Mouse (Mus musculus): Measurements from ENCODE around the gene Rap2a. TPM values are rescaled to one million over a fixed set of nuclear protein-coding genes. Genes with fewer than 3 reads are reported as not detected.

Gene Rap2a
- polyA plus RNA-seq, 1 experiment from 2014 or later, result 3.6 TPM

GRCm38 (mm10) chr14:120463938-120464727 is 14.1 kb upstream of the Rap2a start:
- Histone ChIP-seq H3K9me3 (replicated peaks; ENCODE audit: control insufficient read depth, low read length) (no peaks in the 10 kb centered on the region), H3K27me3 (ENCODE audit: control insufficient read depth, insufficient read depth, low read length) (no peaks in the 10 kb centered on the region), H3K4me3 (ENCODE audit: low read length) (no peak overlapping the region), H3K9ac (ENCODE audit: low read length) (no peak overlapping the region), H3K36me3 (ENCODE audit: control insufficient read depth, insufficient read depth) (no peaks in the 10 kb centered on the region), H3K4me2 (ENCODE audit: low read depth, low read length) (no peak overlapping the region), H3K27ac (ENCODE audit: low read length) (no peak overlapping the region), H3K4me1 (ENCODE audit: control insufficient read depth, insufficient read depth, low read length) (no peaks in the 10 kb centered on the region)
- no peak for ATAC-seq (replicated peaks; ENCODE audit: extremely low read depth, insufficient read depth, low FRiP score)
- 79% methylated on average over 3 of the region's 3 CpGs for WGBS

- no peaks in the 10 kb centered on the region for H3K36me3 ChIP-seq (ENCODE audit: control insufficient read depth, insufficient read depth)
- no peaks in the 10 kb centered on the region for H3K9me3 ChIP-seq (replicated peaks; ENCODE audit: control insufficient read depth, low read length)
- no peaks in the 10 kb centered on the region for H3K27me3 ChIP-seq (ENCODE audit: control insufficient read depth, insufficient read depth, low read length)
- H3K4me2 ChIP-seq (ENCODE audit: low read depth, low read length), result no peak overlapping the region
- H3K9ac ChIP-seq (ENCODE audit: low read length), result no peak overlapping the region
- no peak overlapping the region for H3K27ac ChIP-seq (ENCODE audit: low read length)
- ATAC-seq (replicated peaks; ENCODE audit: extremely low read depth, insufficient read depth, low FRiP score), result no peak
- H3K4me1 ChIP-seq (ENCODE audit: control insufficient read depth, insufficient read depth, low read length), result no peaks in the 10 kb centered on the region
- 58% methylated on average over 4 of the region's 4 CpGs for whole genome bisulfite sequencing
- no peak overlapping the region for H3K4me3 ChIP-seq (ENCODE audit: low read length)
Measured at GRCm38 (mm10) chr14:120466816-120467215, 11.4 kb upstream of the Rap2a start.

GRCm38 (mm10) chr14:120469126-120469790 is 9.0 kb upstream of the Rap2a start:
- H3K36me3 ChIP-seq (ENCODE audit: control insufficient read depth, insufficient read depth), result no peaks in the 10 kb centered on the region
- WGBS, result 70% methylated on average over 14 of the region's 14 CpGs

GRCm38 (mm10) chr14:120476186-120476697 is 2.0 kb upstream of the Rap2a start:
- Histone ChIP-seq H3K9ac (ENCODE audit: low read length) (no peak overlapping the region), H3K9me3 (replicated peaks; ENCODE audit: control insufficient read depth, low read length) (no peaks in the 10 kb centered on the region), H3K36me3 (ENCODE audit: control insufficient read depth, insufficient read depth) (no peaks in the 10 kb centered on the region), H3K27ac (ENCODE audit: low read length) (no peak overlapping the region), H3K27me3 (ENCODE audit: control insufficient read depth, insufficient read depth, low read length) (no peaks in the 10 kb centered on the region), H3K4me2 (ENCODE audit: low read depth, low read length) (no peak overlapping the region; the same call in 1 of the 2 replicates), H3K4me1 (ENCODE audit: control insufficient read depth, insufficient read depth, low read length) (0 out of 2 replicates have a peak, but pooled peaks cover 6% of the 10 kb centered on the region), H3K4me3 (ENCODE audit: low read length) (no peak overlapping the region)
- 56% methylated on average over 7 of the region's 7 CpGs for WGBS
- ATAC-seq (replicated peaks; ENCODE audit: extremely low read depth, insufficient read depth, low FRiP score), result no peak

More at GRCm38 (mm10) chr14:120469126-120469790, 9.0 kb upstream of the Rap2a start:
- Histone ChIP-seq H3K27ac (ENCODE audit: low read length) (no peak overlapping the region), H3K27me3 (ENCODE audit: control insufficient read depth, insufficient read depth, low read length) (no peaks in the 10 kb centered on the region), H3K4me1 (ENCODE audit: control insufficient read depth, insufficient read depth, low read length) (no peaks in the 10 kb centered on the region), H3K4me3 (ENCODE audit: low read length) (no peak overlapping the region), H3K9ac (ENCODE audit: low read length) (no peak overlapping the region), H3K9me3 (replicated peaks; ENCODE audit: control insufficient read depth, low read length) (no peaks in the 10 kb centered on the region), H3K4me2 (ENCODE audit: low read depth, low read length) (no peak overlapping the region)
- ATAC-seq (replicated peaks; ENCODE audit: extremely low read depth, insufficient read depth, low FRiP score), result no peak

GRCm38 (mm10) chr14:120477288-120477981 is 809 bp upstream of the Rap2a start:
- no peaks in the 10 kb centered on the region for H3K27me3 ChIP-seq (ENCODE audit: control insufficient read depth, insufficient read depth, low read length)
- H3K36me3 ChIP-seq (ENCODE audit: control insufficient read depth, insufficient read depth), result peaks cover 2% of the 10 kb centered on the region; the same call in 1 of the 2 replicates
- 0 out of 2 replicates have a peak, but pooled peaks cover 6% of the 10 kb centered on the region for H3K4me1 ChIP-seq (ENCODE audit: control insufficient read depth, insufficient read depth, low read length)
- peak overlapping the region; percentile 98 for H3K27ac ChIP-seq (ENCODE audit: low read length)
- under 1% methylated on average over 46 of the region's 46 CpGs for WGBS
- H3K9ac ChIP-seq (ENCODE audit: low read length), result peak overlapping the region; percentile 90
- ATAC-seq (replicated peaks; ENCODE audit: extremely low read depth, insufficient read depth, low FRiP score), result peak; percentile 91
- peak overlapping the region; percentile 86 for H3K4me2 ChIP-seq (ENCODE audit: low read depth, low read length)
- peak overlapping the region; percentile 65 for H3K4me3 ChIP-seq (ENCODE audit: low read length)
- H3K9me3 ChIP-seq (replicated peaks; ENCODE audit: control insufficient read depth, low read length), result 0 out of 2 replicates have a peak, but pooled peaks cover 3% of the 10 kb centered on the region

GRCm38 (mm10) chr14:120478641-120479341 is 547 bp downstream of the Rap2a start:
- peak overlapping the region; percentile 86 for H3K4me2 ChIP-seq (ENCODE audit: low read depth, low read length)
- 0 out of 2 replicates have a peak, but pooled peaks cover 6% of the 10 kb centered on the region for H3K4me1 ChIP-seq (ENCODE audit: control insufficient read depth, insufficient read depth, low read length)
- peaks cover 2% of the 10 kb centered on the region; the same call in 1 of the 2 replicates for H3K36me3 ChIP-seq (ENCODE audit: control insufficient read depth, insufficient read depth)
- H3K9me3 ChIP-seq (replicated peaks; ENCODE audit: control insufficient read depth, low read length), result 0 out of 2 replicates have a peak, but pooled peaks cover 3% of the 10 kb centered on the region
- H3K9ac ChIP-seq (ENCODE audit: low read length), result peak overlapping the region; percentile 90
- H3K4me3 ChIP-seq (ENCODE audit: low read length), result peak overlapping the region; percentile 65
- H3K27ac ChIP-seq (ENCODE audit: low read length), result peak overlapping the region; percentile 98
- ATAC-seq (replicated peaks; ENCODE audit: extremely low read depth, insufficient read depth, low FRiP score), result peak; percentile 15; the same call in 1 of the 2 replicates
- under 1% methylated on average over 61 of the region's 62 CpGs for WGBS
- H3K27me3 ChIP-seq (ENCODE audit: control insufficient read depth, insufficient read depth, low read length), result no peaks in the 10 kb centered on the region

- no peak for ATAC-seq (replicated peaks; ENCODE audit: extremely low read depth, insufficient read depth, low FRiP score)
- H3K27ac ChIP-seq (ENCODE audit: low read length), result no peak overlapping the region
- H3K9ac ChIP-seq (ENCODE audit: low read length), result no peak overlapping the region
- peak overlapping the region; percentile 18; the same call in 1 of the 2 replicates for H3K4me3 ChIP-seq (ENCODE audit: low read length)
- peaks cover 4% of the 10 kb centered on the region; the same call in 1 of the 2 replicates for H3K36me3 ChIP-seq (ENCODE audit: control insufficient read depth, insufficient read depth)
- H3K27me3 ChIP-seq (ENCODE audit: control insufficient read depth, insufficient read depth, low read length), result no peaks in the 10 kb centered on the region
- peak overlapping the region; percentile 86 for H3K4me2 ChIP-seq (ENCODE audit: low read depth, low read length)
- H3K4me1 ChIP-seq (ENCODE audit: control insufficient read depth, insufficient read depth, low read length), result 0 out of 2 replicates have a peak, but pooled peaks cover 6% of the 10 kb centered on the region
- WGBS, result 75% methylated on average over 8 of the region's 8 CpGs
- 0 out of 2 replicates have a peak, but pooled peaks cover 3% of the 10 kb centered on the region for H3K9me3 ChIP-seq (replicated peaks; ENCODE audit: control insufficient read depth, low read length)
Measured at GRCm38 (mm10) chr14:120480341-120480900, 2.2 kb downstream of the Rap2a start.

- H3K9me3 ChIP-seq (replicated peaks; ENCODE audit: control insufficient read depth, low read length), result 0 out of 2 replicates have a peak, but pooled peaks cover 3% of the 10 kb centered on the region
- H3K9ac ChIP-seq (ENCODE audit: low read length), result no peak overlapping the region
- WGBS, result 91% methylated on average over 4 of the region's 4 CpGs
- H3K4me2 ChIP-seq (ENCODE audit: low read depth, low read length), result 0 out of 2 replicates have a peak overlapping the region, but pooled peaks have one; percentile 8
- H3K36me3 ChIP-seq (ENCODE audit: control insufficient read depth, insufficient read depth), result peaks cover 4% of the 10 kb centered on the region; the same call in 1 of the 2 replicates
- no peak overlapping the region for H3K27ac ChIP-seq (ENCODE audit: low read length)
- no peak overlapping the region for H3K4me3 ChIP-seq (ENCODE audit: low read length)
- no peak for ATAC-seq (replicated peaks; ENCODE audit: extremely low read depth, insufficient read depth, low FRiP score)
- H3K4me1 ChIP-seq (ENCODE audit: control insufficient read depth, insufficient read depth, low read length), result 0 out of 2 replicates have a peak, but pooled peaks cover 6% of the 10 kb centered on the region
- H3K27me3 ChIP-seq (ENCODE audit: control insufficient read depth, insufficient read depth, low read length), result no peaks in the 10 kb centered on the region
Measured at GRCm38 (mm10) chr14:120480927-120481326, 2.7 kb downstream of the Rap2a start.
